Mouse (Mus musculus): ENCODE data around the gene Dlx3. TPM values are rescaled to one million over a fixed set of nuclear protein-coding genes. Genes with fewer than 3 reads are reported as not detected.

The Dlx3 gene
- total RNA-seq (2023) = not detected

DNA sequence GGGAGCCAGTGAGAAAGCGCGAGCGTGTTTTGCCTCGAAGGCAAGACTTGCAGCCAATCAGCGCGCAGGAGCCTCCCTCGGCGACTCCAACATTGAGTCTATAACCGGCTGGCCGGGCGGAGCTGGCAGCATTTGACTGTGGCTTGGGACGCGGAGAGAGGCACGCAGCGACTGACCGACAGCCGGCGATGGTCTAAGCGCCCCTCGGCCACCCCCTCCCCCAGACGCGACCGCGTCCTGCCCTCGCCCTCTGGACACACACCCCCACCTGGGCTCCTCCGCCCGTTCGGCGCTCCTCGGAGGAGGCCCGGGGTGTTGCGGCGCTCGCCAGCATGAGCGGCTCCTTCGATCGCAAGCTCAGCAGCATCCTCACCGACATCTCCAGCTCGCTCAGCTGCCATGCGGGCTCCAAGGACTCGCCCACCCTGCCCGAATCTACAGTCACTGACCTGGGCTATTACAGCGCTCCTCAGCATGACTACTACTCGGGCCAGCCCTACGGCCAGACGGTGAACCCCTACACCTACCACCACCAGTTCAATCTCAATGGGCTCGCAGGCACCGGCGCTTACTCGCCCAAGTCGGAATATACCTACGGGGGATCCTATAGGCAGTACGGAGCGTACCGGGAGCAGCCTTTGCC lies at the start of gene Dlx3:
Dlx3 (plus strand) TSS at position 130 of the 643 bp plus-strand sequence.

DNA sequence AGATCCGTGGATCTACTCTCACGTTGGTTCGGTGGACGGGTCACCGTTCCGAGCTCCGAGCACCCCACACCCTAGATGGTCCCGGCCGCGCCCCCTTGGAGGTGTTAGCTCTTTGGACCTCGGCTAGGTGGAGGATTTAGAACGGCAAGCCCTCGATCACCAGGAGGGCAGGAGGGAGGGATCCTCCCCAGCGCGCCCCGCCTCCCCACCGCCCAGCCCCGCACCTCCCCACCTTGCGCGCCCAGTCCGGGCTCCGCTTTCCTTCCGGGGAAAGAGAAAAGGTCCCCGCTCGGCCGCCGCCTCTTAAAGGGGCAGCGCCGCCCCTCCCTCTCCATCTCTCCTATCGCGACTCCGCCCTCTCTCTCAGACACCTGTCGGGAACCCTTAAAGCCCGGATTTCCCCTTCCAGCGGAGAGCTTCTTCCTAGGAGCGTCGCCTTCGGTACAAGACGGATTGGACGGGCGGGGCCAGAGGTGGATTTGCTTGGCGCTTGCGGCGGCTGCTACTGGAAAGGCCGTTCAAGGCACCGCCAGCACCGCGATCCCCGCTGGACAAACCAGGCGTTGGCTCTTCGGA lies 43.3 kb upstream of the Dlx3 start, which contains the start of gene Itga3:
Itga3 (minus strand) TSS at position 266 of the 576 bp plus-strand sequence.

DNA sequence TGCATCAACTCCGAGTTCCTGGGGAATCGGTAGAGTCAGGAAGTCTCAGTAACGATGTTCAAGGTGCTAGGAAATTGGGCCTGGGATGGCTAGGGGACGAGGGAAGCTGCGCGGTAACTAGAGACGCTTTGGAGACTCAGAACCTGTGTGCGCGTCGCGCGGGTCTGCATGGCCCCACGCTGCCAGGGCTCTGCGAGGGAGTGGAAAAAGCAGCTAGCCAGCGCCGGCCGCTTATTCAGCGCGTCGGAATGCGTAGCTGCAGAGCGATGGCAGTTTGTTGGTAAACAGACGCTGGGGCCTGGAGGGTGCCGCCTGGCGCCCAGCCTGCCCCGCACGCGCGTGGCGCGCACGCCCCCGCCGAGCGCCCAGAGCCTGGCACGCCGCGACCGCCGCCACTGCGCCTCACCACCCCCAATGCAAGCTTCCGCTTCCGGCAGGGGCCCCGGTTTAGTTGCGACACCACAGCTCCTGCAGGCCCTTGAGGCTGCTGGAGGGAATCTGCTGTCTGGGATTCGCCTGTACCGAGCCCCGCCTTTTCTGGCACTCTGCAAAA lies 26.0 kb downstream of the Dlx3 start, which contains the start of gene Dlx4:
Dlx4 (minus strand) TSS at position 413 of the 553 bp plus-strand sequence.

Other genes starting within 250 kb of the Dlx3 start
- gene Col1a1, start 183.9 kb upstream of the Dlx3 start, total RNA-seq (2023) = 1 to 10 TPM in 1 of 2 experiments, under 1 TPM in 1; 0.73 to 2.6 TPM
- not detected for gene Hils1, start 152.5 kb upstream of the Dlx3 start, total RNA-seq (2023)
- gene Sgca, start 143.8 kb upstream of the Dlx3 start, total RNA-seq (2023) = not detected
- 100 to 1,000 TPM; 249 to 261 TPM for gene Ppp1r9b, start 129.1 kb upstream of the Dlx3 start, total RNA-seq (2023)
- not detected for gene Samd14, start 110.2 kb upstream of the Dlx3 start, total RNA-seq (2023)
- 10 to 100 TPM; 11.1 to 12.8 TPM for gene Pdk2, start 78.8 kb upstream of the Dlx3 start, total RNA-seq (2023)
- 1 to 10 TPM in 1 of 2 experiments, under 1 TPM in 1; 0.58 to 1.8 TPM for gene Itga3, start 43.3 kb upstream of the Dlx3 start, total RNA-seq (2023)
- not detected for gene Dlx4, start 26.1 kb downstream of the Dlx3 start, total RNA-seq (2023)
- not detected for gene Tac4, start 141.4 kb downstream of the Dlx3 start, total RNA-seq (2023)
- gene Kat7, start 190.1 kb downstream of the Dlx3 start, total RNA-seq (2023) = 100 to 1,000 TPM; 107 to 109 TPM
- gene Fam117a, start 216.9 kb downstream of the Dlx3 start, total RNA-seq (2023) = 10 to 100 TPM; 35.7 to 38.1 TPM